Mouse (Mus musculus): Measurements from ENCODE around the gene Telo2.

- TF ChIP-seq CTCF (IDR thresholded peaks at IDR 0.05; ENCODE audit: insufficient read depth, low read depth, low read length): no peak
- TF ChIP-seq POLR2A (IDR thresholded peaks at IDR 0.05; ENCODE audit: insufficient read depth, low read depth, low read length): no peak
These were observed 11.9 kb upstream of the Telo2 start for GRCm38 (mm10) chr17:25127681-25128080.
